Mouse (Mus musculus) embryo, embryonic 10 days (tissue): ENCODE measurements around the gene Notum.

Experiments used
- DNase-seq: peaks from one replicate; pipeline ENCODE4 v3.0.0-alpha.2; 2015; ENCODE audit warnings: low spot score

Notum gene

DNA sequence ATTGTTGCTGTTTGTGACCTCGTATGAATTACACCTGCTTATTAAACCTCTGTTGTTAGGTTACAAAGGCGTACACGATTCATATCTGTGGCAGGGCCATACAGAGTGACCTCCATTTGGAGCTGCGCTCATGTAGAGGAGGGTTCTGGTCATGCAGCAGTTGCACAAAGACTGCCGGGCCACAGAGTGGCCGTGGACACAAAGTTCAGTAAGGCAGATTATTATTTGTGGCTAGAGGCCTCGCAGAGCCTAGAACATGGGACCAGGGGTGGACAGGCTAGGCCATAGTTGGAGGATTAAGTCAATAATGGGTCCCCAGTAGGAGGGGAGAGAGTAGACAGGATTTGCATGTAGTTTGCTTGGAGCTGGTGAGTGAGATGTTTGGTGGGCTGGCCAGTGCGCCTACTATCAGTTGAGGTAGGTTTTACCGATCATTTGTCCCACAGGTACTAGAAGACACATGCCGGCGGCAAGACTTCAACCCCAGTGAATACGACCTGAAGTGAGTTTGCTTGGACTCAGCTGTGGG is 12.7 kb upstream of the Notum start:
- DNase-seq: no peak

- peak; percentile 93 for DNase-seq
Observed at GRCm38 (mm10) chr11:120672687-120673593, 12.0 kb upstream of the Notum start, which contains the start of gene Aspscr1. TSS of gene Aspscr1 (plus strand) at chr11:120672973.

DNA sequence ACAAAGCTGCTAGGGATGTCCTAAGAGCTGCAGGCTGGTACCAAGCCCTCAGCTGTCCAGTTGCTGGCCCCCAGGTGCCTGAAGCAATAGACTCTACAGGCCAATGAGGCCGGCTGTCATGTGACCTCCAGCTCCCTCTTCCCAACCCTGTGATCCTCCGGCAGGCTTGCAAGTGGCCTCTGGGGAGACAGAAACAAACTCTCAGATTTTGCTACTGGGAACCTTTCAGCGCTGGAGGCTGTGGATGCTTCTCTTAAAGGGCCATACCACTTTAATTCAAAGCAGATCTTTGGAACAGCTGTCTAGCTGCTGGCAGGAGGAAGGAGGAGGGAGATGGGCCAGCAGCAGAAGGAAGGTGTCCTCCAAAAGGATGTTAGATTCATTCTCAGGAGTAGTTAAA is 5.6 kb upstream of the Notum start:
- peak; percentile 42 for DNase-seq

- DNase-seq: no peak
Observed at GRCm38 (mm10) chr11:120665406-120665805, 4.4 kb upstream of the Notum start.

GRCm38 (mm10) chr11:120663714-120664113 is 2.7 kb upstream of the Notum start:
- no peak for DNase-seq

DNA sequence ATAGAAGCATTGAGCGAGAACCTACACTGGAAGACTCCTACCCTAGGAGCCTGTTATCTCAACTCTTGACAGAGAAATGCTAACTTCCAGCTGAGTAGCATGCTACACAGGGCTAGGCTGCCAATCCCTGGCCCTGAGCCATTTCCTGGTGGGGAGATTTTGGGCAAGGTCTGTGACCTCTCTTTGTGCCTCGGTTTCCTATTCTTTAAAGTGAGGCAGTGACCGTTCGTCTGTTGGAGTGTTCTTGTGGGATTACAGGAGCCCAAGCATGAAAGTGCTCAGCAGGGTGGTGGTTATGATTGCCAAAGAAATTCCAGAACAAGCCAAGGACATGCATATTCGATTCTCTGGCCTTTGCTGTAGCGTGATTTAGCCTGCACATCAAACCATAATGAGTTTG is 1.8 kb upstream of the Notum start:
- no peak for DNase-seq

DNA sequence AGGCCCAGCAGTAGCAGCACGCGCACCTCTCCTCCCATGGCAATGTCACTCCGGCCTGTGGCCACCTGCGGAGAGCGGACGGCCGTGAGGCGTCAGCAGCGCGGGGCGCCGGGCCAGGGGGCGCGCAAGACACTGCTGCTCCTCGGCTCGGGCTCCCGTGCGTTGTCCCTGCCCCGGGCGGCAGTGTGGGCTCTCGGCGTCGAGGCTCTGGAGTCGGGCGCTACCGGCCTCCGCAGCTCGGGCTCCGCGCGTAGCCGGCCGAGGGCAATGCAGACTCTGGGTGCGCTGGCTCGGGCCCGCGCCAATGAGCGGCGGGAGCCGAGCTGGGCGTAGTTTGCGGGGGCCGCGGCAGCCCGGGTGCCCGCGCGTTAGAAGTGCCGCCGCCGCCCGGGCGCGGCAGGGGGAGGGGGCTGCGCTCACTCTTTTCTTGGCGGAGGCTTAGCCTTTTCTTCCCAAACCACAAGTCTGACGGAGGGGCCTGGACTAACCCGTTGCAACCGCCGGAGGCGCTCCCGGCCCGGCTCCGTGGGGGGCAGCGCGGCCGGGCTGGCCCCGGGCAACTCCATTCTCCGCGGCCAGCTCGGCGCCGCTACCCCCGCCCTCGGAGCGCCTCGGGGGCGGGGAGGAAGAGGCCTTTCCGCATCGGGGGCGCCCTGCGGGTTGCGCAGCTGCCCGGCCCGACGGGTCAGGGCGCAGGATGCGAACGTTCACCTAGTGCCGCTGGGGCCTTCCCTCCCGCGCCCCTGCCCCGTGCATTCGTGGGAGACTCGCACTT is 487 bp downstream of the Notum start:
- DNase-seq: peak; percentile 48

- no peak for DNase-seq
Observed at GRCm38 (mm10) chr11:120659509-120660300, 1.3 kb downstream of the Notum start.

DNA sequence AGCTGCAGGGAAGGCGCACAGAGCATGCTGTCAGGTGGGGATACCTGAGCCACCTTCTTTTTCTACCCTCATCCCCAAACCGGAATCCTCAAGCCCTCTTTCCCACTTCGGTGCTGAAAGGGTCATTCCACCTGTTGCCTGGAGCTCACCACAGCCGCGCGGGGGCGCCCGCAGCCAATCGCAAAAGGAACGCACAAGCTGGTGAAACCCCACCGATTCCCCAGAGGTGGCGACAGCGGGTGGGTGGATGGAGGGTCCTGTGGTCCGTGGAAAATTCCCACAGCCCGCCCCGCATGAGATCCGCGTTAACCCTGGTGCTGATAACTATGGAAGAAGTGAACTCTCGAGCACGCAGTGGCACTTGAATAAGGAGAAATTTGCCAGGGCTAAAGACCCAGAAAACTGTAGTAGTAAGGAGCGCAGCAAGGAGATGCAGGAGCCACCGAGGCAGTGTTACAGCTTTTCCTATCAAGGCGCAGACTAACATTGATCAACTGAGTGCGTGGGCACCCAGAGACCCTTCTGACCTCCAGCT is 2.0 kb downstream of the Notum start:
- DNase-seq: peak; percentile 85

DNA sequence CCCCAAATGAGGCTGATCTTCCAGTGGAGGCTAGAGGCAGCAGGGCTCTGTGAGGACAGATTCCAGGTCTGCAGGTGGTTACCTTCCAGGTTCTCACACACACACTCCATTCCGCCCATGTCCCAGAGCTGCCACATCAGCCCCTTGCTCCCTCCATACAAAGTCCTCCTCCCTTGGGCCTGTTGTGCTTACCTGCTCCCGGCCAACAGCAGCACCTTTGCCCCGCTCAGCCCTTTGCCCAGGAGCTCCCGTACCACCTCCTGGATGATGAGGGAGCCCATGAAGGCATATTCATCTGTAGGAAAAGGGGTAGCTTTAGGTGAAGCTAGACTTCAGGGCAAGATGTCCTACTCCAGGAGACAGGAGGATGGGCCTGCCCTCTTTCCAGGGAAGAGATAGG is 3.7 kb downstream of the Notum start:
- DNase-seq: no peak

DNA sequence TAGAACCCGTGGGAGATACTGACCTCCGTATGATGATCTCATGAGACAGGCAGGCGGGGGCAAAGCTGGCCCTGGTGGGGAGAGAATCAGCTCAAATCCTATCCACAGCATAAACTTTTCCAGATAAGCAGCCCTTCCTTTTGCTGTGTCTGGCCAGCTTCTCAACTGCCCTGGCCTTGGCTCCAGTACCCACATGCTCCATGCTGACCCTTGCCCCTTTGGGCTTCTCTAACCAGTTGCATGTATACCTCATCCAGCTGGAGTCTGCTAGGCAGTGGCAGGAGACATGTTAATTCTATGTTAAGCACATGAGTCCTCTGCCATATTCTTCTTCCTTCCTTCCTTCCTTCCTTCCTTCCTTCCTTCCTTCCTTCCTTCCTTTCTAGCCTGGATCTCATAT is 6.2 kb downstream of the Notum start:
- no peak for DNase-seq

DNA sequence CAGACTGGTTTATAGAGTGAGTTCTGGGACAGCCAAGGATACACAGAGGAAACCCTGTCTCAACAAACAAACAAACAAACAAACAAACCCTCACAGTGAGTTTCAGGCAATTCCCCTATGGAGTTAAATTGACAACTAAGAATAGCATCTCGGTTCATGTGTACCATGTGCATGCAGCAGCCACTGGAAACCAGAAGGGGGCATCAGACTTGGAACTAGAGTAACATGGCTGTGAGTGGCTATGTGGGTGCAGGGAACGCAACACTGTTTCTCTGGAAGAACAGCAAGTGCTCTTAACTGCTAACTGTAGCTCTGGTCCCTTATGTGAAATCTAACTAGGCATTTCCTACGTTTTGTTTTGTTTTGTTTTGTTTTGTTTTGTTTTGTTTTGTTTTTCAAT is 9.1 kb downstream of the Notum start:
- peak; percentile 35 for DNase-seq

GRCm38 (mm10) chr11:120648001-120648476 is 12.9 kb downstream of the Notum start, which contains the start of gene Myadml2:
TSS of gene Myadml2 (minus strand) at chr11:120648158.
- peak; percentile 57 for DNase-seq

DNA sequence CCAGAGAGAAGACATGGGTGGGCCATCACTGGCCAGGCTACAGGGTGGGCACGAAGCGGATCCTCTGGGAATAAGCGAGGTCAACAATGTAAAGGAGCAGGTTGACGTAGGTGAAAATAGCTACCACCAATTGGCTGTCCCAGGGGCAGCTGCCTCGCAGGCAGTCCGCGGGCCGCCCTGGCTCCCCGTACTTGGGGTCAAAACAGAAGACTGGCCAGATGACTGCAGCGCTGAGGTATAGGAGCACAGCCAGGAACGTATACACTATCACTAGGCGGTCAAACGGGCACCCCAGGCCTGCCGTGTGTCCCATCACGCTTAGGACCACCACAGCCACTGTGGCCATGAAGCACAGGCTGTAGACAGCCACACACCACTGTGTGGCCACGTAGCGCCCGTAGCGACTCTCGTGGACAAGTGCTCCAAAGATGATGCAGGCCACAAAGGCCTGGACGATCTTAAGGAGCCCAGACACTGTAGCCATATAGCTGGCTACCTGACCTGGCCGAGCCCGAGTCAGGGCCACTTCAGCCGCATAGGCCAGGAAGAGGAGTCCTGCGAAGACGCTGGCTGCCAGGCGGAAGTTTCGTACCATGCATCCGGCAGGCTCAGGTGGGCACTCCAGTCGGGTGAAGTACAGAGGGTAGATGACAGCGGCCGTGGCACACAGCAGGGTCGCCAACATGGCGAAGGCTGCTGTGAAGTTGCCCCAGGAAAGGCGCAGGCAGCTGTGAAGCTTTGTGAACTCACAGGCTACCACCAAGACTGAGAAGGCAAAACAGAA is 13.7 kb downstream of the Notum start:
- DNase-seq: no peak

DNA sequence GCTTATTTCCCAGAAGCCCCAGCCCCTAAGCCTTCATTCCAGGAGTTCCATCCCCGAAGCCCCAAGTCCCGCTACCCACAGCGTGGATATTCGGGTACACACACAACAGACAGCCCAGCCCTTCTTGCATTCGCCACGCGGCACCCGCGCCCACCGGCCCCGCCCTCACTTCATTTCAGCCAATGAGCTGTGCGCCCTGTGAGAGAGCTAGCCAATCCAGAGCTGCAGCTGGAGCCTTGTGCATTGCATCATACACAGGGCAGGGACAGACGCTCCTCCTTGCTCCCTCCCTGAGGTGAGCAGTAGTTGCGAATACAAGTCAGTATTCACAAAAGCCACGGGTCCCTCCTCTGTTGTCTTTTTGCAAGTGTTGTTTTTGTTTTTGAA is 17.4 kb downstream of the Notum start, which contains the start of gene Pycr1:
TSS of gene Pycr1 (minus strand) at position 169 of the 387 bp plus-strand sequence.
- peak; percentile 97 for DNase-seq

DNA sequence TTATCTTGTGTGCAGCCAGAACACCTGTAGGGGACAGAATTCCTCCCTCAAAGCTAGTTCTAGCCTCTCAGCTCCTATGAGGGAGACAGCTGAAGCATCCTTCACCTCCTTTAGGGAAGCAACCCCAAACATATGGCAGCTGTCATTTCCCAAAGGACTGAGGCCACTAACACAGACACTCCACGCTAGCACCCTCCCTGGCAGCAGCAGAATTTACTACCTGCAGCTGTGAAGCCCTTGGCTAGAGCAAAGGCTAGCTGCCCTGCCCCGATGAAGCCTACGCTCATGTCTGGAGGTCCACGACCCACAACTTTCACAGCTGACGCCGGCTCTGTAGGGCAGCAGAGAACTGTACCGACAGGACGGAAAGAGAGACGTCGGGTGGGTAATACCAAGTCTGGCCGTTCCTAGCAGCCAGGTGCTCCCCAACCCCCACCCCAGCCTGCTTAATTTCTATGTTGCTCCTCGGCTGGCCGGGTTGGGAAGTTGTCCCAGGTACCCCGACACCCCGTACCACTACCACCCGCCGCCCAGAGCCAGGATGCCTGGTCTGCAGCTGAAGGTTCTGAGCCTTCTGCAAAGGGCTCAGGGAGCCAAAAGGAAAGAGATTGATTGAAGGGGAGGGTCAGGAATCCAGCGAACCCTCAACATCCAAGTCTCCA is 17.9 kb downstream of the Notum start:
- no peak for DNase-seq

- DNase-seq: no peak
Observed at GRCm38 (mm10) chr11:120641869-120642268, 19.1 kb downstream of the Notum start.

DNA sequence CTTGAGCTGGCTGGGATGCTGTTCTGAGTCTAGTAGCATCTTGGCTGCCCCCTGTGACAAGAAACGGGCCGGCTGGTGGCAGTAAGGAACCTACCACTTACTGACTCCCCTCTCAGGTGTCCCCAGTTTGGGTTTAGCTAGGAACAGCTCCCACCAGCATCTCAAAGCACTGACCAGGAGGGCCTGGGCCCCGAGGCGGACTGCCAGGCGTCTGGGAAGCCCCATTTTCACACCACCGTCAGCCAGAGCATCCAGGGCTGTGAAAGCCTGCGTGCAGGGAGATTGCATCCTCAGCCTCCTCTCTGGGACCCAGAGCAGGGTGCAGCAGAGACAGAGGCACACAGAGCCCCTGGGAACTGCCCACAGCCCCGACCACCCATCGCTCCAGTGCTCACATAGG is 19.7 kb downstream of the Notum start:
- no peak for DNase-seq

DNA sequence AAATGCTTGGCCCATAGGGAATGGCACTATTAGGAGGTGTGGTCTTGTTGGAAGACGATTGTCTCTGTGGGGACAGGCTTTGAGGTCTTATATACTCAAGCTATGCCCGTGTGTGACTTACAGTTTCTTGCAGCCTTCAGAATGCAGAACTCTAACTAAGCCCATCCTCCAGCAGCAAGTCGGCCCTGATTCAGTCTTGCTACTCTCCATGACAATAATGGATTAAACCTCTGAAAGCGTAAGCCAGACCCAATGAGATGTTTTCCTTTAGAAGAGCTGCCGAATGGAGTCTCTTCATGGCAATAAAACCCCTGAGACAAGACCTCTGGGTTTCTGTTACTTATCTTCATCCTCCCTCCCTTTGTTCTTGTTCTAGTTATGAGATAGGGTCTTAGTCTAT is 26.2 kb downstream of the Notum start:
- no peak for DNase-seq
